Mouse (Mus musculus) gastrocnemius, adult 8-10 months (tissue): ENCODE measurements around the gene Sowaha. TPM values are rescaled to one million over a fixed set of nuclear protein-coding genes. Genes with fewer than 3 reads are reported as not detected.

Source experiments
- DNase-seq, 2 experiments: peaks; one replicate each; pipeline ENCODE4 v3.0.0; 2022; ENCODE audit warnings: low spot score in 2 of 2
- total RNA-seq, 4 experiments: library from RNA; stranded (reverse); gene quantifications; 2 replicates each; pipeline ENCODE4 v1.2.4; 2022

Gene Sowaha
- total RNA-seq: under 1 TPM in 1 of 4 experiments, not detected in 3; 0.13 TPM

- no peak for DNase-seq
Observed at GRCm38 (mm10) chr11:53479783-53480301, at the start of gene Sowaha, which contains the start of gene Gm9945. Sowaha (minus strand) TSS chr11:53480274. Gm9945 (plus strand) TSS chr11:53480166.

- peak; percentile 44 to 62 for DNase-seq
Observed at GRCm38 (mm10) chr11:53529253-53529557, 49.1 kb upstream of the Sowaha start.

GRCm38 (mm10) chr11:53528397-53529252, 48.6 kb upstream of the Sowaha start:
- no peak for DNase-seq

GRCm38 (mm10) chr11:53525461-53525860, 45.4 kb upstream of the Sowaha start:
- peak in 1 of 2 experiments; percentile 32 for DNase-seq

GRCm38 (mm10) chr11:53524905-53525304, 44.8 kb upstream of the Sowaha start:
- DNase-seq: no peak

GRCm38 (mm10) chr11:53523545-53524405, 43.7 kb upstream of the Sowaha start:
- no peak for DNase-seq

- no peak for DNase-seq
Observed at GRCm38 (mm10) chr11:53522930-53523329, 42.9 kb upstream of the Sowaha start.

- no peak for DNase-seq
Observed at GRCm38 (mm10) chr11:53522362-53522761, 42.3 kb upstream of the Sowaha start.

GRCm38 (mm10) chr11:53521821-53522131, 41.7 kb upstream of the Sowaha start:
- DNase-seq: peak in 1 of 2 experiments; percentile 40

GRCm38 (mm10) chr11:53521120-53521820, 41.2 kb upstream of the Sowaha start:
- DNase-seq: no peak

GRCm38 (mm10) chr11:53520122-53520978, 40.3 kb upstream of the Sowaha start:
- peak; percentile 28 to 42 for DNase-seq

GRCm38 (mm10) chr11:53519207-53520121, 39.4 kb upstream of the Sowaha start, which contains the start of gene Sept8:
Sept8 (plus strand) TSS chr11:53519257.
- peak; percentile 21 to 39 for DNase-seq

GRCm38 (mm10) chr11:53518759-53519158, 38.7 kb upstream of the Sowaha start:
- DNase-seq: no peak

GRCm38 (mm10) chr11:53516775-53517627, 36.9 kb upstream of the Sowaha start:
- DNase-seq: no peak

- no peak for DNase-seq
Observed at GRCm38 (mm10) chr11:53510351-53510750, 30.3 kb upstream of the Sowaha start.

- DNase-seq: no peak
Observed at GRCm38 (mm10) chr11:53508591-53508990, 28.5 kb upstream of the Sowaha start.

GRCm38 (mm10) chr11:53508152-53508551, 28.1 kb upstream of the Sowaha start:
- DNase-seq: peak; percentile 44 to 65

GRCm38 (mm10) chr11:53507098-53507805, 27.2 kb upstream of the Sowaha start:
- no peak for DNase-seq
